7 mouse cellular contexts compared by ENCODE assay signal in the genomic region with DNA sequence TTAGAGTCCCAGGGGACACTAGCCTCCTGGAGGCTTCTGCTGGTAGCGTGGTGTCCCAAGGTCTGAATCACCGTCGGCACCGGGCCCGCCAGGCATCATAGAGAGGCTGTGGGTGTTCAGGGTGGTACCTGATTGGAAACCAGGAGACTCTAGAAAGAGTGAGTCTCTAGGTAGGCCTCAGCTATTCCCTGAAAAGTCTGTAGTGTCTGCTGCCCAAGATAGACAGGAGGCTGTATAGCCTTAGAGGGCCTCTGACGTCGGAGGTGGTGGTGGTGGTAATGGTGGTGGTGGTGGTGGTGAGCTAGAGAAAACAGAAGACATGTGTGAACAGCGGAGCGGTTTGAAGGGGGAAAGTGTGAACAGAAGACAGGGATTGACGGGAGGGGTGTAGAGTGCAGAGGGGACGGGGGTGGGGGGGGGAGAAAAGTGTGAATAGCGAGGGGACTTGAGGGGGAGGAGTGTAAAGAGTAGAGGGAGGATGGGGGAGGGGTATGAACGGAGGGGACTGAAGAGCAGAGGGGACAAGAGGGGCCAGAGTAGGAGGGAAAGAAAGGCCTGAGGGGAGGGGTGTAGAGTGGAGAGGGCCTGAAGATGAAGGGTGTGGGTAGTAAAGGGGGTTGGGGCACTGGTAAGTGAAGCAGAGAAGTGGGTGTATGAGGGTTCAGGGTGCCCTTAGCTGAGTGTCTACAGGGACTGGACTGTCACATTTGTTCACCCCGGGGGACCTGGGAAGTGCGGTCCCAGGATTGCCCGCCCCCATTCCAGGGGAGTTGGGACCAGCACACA.
DNase-seq lines count a peak whose midpoint lies in the region; ATAC-seq and TF ChIP-seq lines count a peak whose summit lies in the region.

No protein-coding gene starts in this region.

- no peaks in the 10 kb centered on the region for H3K36me3 ChIP-seq in kidney, postnatal 0 days (ENCODE audit: insufficient read depth, low read length)
- H3K36me3 ChIP-seq in embryonic facial prominence, embryonic 15.5 days: no peaks in the 10 kb centered on the region
- H3K36me3 ChIP-seq in hindbrain, postnatal 0 days (ENCODE audit: insufficient read depth, low read length): no peaks in the 10 kb centered on the region
- H3K36me3 ChIP-seq in neural tube, embryonic 13.5 days: no peaks in the 10 kb centered on the region

- DNase-seq in kidney, postnatal 0 days (ENCODE audit: low spot score): no peak
- no peak for DNase-seq in kidney, postnatal 36 days
- no peak for DNase-seq in hindbrain, postnatal 0 days (ENCODE audit: low spot score)
- no peak for DNase-seq in thymus, postnatal 25 days

- ATAC-seq in kidney, postnatal 0 days (replicated peaks; ENCODE audit: low FRiP score, low read depth): 0 out of 2 replicates have a peak, but pooled peaks have one; percentile 21
- ATAC-seq in embryonic facial prominence, embryonic 15.5 days (ENCODE audit: insufficient number of reproducible peaks, low FRiP score, low TSS enrichment, low read depth): no peak
- no peak for ATAC-seq in hindbrain, postnatal 0 days
- no peak for ATAC-seq in neural tube, embryonic 13.5 days (ENCODE audit: low read depth)
- no peak for ATAC-seq in erythroid progenitor cell, adult 5-6 weeks (replicated peaks; ENCODE audit: low FRiP score, poor library complexity, severe bottlenecking)

- no peak overlapping the region for H3K9ac ChIP-seq in kidney, postnatal 0 days (ENCODE audit: low read depth, low read length)
- H3K9ac ChIP-seq in embryonic facial prominence, embryonic 15.5 days: no peak overlapping the region
- H3K9ac ChIP-seq in hindbrain, postnatal 0 days (replicated peaks; ENCODE audit: low read length): peak overlapping the region; percentile 63
- H3K9ac ChIP-seq in neural tube, embryonic 13.5 days: peak overlapping the region; percentile 77

- H3K4me1 ChIP-seq in kidney, postnatal 0 days (replicated peaks; ENCODE audit: insufficient read depth, low read length): peaks cover 9% of the 10 kb centered on the region; the same call in 1 of the 2 replicates
- peaks cover 30% of the 10 kb centered on the region for H3K4me1 ChIP-seq in embryonic facial prominence, embryonic 15.5 days
- peaks cover 21% of the 10 kb centered on the region; the same call in 1 of the 2 replicates for H3K4me1 ChIP-seq in hindbrain, postnatal 0 days (ENCODE audit: insufficient read depth, low read length)
- H3K4me1 ChIP-seq in neural tube, embryonic 13.5 days (replicated peaks): peaks cover 42% of the 10 kb centered on the region

- no peak overlapping the region for H3K27ac ChIP-seq in kidney, postnatal 0 days
- H3K27ac ChIP-seq in embryonic facial prominence, embryonic 15.5 days (replicated peaks): no peak overlapping the region
- H3K27ac ChIP-seq in hindbrain, postnatal 0 days: peak overlapping the region; percentile 87
- peak overlapping the region; percentile 93 for H3K27ac ChIP-seq in neural tube, embryonic 13.5 days (replicated peaks)

- peaks cover 32% of the 10 kb centered on the region for H3K27me3 ChIP-seq in kidney, postnatal 0 days (ENCODE audit: insufficient read depth, low read length)
- H3K27me3 ChIP-seq in embryonic facial prominence, embryonic 15.5 days: peaks cover 41% of the 10 kb centered on the region
- no peaks in the 10 kb centered on the region for H3K27me3 ChIP-seq in hindbrain, postnatal 0 days (ENCODE audit: insufficient read depth, low read length)
- peaks cover 24% of the 10 kb centered on the region for H3K27me3 ChIP-seq in neural tube, embryonic 13.5 days

- no peak for TF ChIP-seq CTCF in kidney, postnatal 0 days (IDR thresholded peaks at IDR 0.05; ENCODE audit: low read depth)
- TF ChIP-seq CTCF in hindbrain, postnatal 0 days (IDR thresholded peaks at IDR 0.05; ENCODE audit: low read depth): no peak

- peak overlapping the region; percentile 81 for H3K4me2 ChIP-seq in kidney, postnatal 0 days (ENCODE audit: low read length)
- peak overlapping the region; percentile 88 for H3K4me2 ChIP-seq in embryonic facial prominence, embryonic 15.5 days (replicated peaks)
- H3K4me2 ChIP-seq in hindbrain, postnatal 0 days (ENCODE audit: low read depth, low read length): peak overlapping the region; percentile 84
- peak overlapping the region; percentile 82 for H3K4me2 ChIP-seq in neural tube, embryonic 13.5 days

- 31% methylated on average over 16 of the region's 16 CpGs for WGBS in kidney, postnatal 0 days
- WGBS in embryonic facial prominence, embryonic 15.5 days: 27% methylated on average over 16 of the region's 16 CpGs
- 24% methylated on average over 16 of the region's 16 CpGs for WGBS in hindbrain, postnatal 0 days
- 19% methylated on average over 16 of the region's 16 CpGs for WGBS in neural tube, embryonic 13.5 days

- H3K9me3 ChIP-seq in kidney, postnatal 0 days (replicated peaks; ENCODE audit: low read length): no peaks in the 10 kb centered on the region
- no peaks in the 10 kb centered on the region for H3K9me3 ChIP-seq in embryonic facial prominence, embryonic 15.5 days (replicated peaks)
- no peaks in the 10 kb centered on the region for H3K9me3 ChIP-seq in hindbrain, postnatal 0 days (ENCODE audit: low read length)
- no peaks in the 10 kb centered on the region for H3K9me3 ChIP-seq in neural tube, embryonic 13.5 days

- H3K4me3 ChIP-seq in kidney, postnatal 0 days (replicated peaks; ENCODE audit: low read depth, low read length): peak overlapping the region; percentile 45
- peak overlapping the region; percentile 47 for H3K4me3 ChIP-seq in embryonic facial prominence, embryonic 15.5 days (replicated peaks)
- peak overlapping the region; percentile 45 for H3K4me3 ChIP-seq in hindbrain, postnatal 0 days (ENCODE audit: low read length)
- peak overlapping the region; percentile 44 for H3K4me3 ChIP-seq in neural tube, embryonic 13.5 days

Comparison
In these comparisons a context has a peak if more than half of its experiments do, and no peak if none do; other contexts are left out.
1. H3K27ac ChIP-seq: peak in hindbrain, postnatal 0 days (single experiment) and neural tube, embryonic 13.5 days (single experiment); none in kidney, postnatal 0 days (single experiment) and embryonic facial prominence, embryonic 15.5 days (single experiment).
2. H3K9ac ChIP-seq: peak in hindbrain, postnatal 0 days (single experiment) and neural tube, embryonic 13.5 days (single experiment); none in kidney, postnatal 0 days (single experiment) and embryonic facial prominence, embryonic 15.5 days (single experiment).
3. Peak in every context shown above with its lines, with median percentiles within 50 percentile points of each other: H3K4me2 ChIP-seq and H3K4me3 ChIP-seq.